ENCODE assay signal across 9 mouse cellular contexts in the genomic region with DNA sequence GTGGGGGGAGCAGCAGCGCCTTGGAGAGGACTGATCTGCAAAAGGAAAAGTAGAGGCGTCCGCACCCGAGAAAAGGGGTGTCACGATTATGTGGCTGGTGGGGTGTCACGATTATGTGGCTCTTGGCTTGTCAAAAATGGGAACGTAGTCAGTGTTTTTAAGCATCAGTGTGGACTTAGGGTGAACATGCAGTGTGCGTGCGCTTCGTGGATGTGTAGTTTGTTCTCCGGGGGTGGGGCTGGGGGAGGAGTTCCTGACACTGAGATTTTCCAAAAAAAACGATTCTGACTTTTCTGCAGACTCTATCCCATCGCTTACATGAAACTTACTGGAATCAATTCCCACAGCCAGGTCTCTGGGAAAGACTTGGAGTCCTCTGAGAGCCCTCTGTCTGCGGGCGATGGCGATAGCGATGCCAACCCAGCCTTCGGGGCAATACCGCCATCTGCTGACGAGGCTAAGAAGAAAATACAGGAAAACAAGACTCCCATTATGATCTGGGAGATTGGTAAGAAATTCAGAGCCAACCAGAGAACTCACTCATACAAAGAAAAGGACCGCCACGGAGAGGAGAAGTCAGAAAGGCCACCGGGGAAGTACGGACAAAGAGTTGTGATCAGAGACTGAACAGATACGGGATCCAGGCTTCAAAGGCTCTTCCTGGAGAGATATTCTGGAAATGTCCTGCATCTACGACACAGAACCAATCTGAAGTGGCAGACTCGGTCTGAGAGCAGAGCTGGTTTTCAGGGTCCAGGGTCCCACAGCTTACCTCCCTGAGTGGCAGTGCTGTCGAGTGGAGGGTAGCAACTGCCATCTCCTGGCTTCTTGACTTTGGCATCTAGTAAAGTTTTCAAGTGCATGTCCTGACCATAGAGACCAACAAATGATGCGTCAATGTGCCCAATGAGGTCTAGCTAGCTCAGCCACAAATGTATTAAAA. TPM values are rescaled to one million over a fixed set of nuclear protein-coding genes. Genes with fewer than 3 reads are reported as not detected.
DNase-seq lines count a peak whose midpoint lies in the region; ATAC-seq and TF ChIP-seq lines count a peak whose summit lies in the region.
"Had no signal": no experiment of that assay in that cellular context is flagged by ENCODE, and none has a peak within 500 bp of the region (broad histone marks: within the 10 kb centered on the region; RNA-seq: fewer than 3 reads in every experiment).

No protein-coding gene starts in this region.

- H3K4me2 ChIP-seq in forebrain, embryonic 11.5 days (ENCODE audit: low read depth, low read length, severe bottlenecking) = peak overlapping the region; percentile 33; the same call in 1 of the 2 replicates
- H3K4me2 ChIP-seq in heart, embryonic 16.5 days (ENCODE audit: low read depth, low read length) = peak overlapping the region; percentile 50
- peak overlapping the region; percentile 77 for H3K4me2 ChIP-seq in liver, embryonic 12.5 days
- peak overlapping the region; percentile 35 for H3K4me2 ChIP-seq in stomach, embryonic 16.5 days (ENCODE audit: low read depth, low read length)

- peak; percentile 80 for DNase-seq in c-Kit-positive CD71-positive TER-119-positive erythroid progenitor cells, embryonic 14.5 days (ENCODE audit: low spot score)
- peak; percentile 86 for DNase-seq in forebrain, embryonic 11.5 days (ENCODE audit: low spot score)
- DNase-seq in kidney, postnatal 25 days = peak; percentile 58 to 79
- peak; percentile 78 for DNase-seq in neural tube, embryonic 10.5 days (ENCODE audit: extremely low spot score, low spot score)

- WGBS in forebrain, embryonic 11.5 days = 39% methylated on average over 29 of the region's 29 CpGs
- 33% methylated on average over 29 of the region's 29 CpGs for WGBS in heart, embryonic 16.5 days
- WGBS in liver, embryonic 12.5 days (ENCODE audit: insufficient replicate concordance) = 27% methylated on average over 29 of the region's 29 CpGs
- 32% methylated on average over 29 of the region's 29 CpGs for WGBS in stomach, embryonic 16.5 days

- no peaks in the 10 kb centered on the region for H3K36me3 ChIP-seq in ES-Bruce4 (ENCODE audit: control insufficient read depth, insufficient read depth, low read length, poor library complexity, severe bottlenecking)
- H3K36me3 ChIP-seq in forebrain, embryonic 11.5 days (ENCODE audit: control insufficient read depth, insufficient read depth, low read length) = no peaks in the 10 kb centered on the region
- no peaks in the 10 kb centered on the region for H3K36me3 ChIP-seq in heart, embryonic 16.5 days (ENCODE audit: control insufficient read depth, insufficient read depth)
- peaks cover 27% of the 10 kb centered on the region for H3K36me3 ChIP-seq in liver, embryonic 12.5 days
- no peaks in the 10 kb centered on the region for H3K36me3 ChIP-seq in stomach, embryonic 16.5 days (ENCODE audit: control insufficient read depth, insufficient read depth, low read length)

- H3K9ac ChIP-seq in ES-Bruce4 (ENCODE audit: low read depth, poor library complexity, severe bottlenecking) = peak overlapping the region; percentile 61
- H3K9ac ChIP-seq in forebrain, embryonic 11.5 days (ENCODE audit: low read length) = peak overlapping the region; percentile 52
- no peak overlapping the region for H3K9ac ChIP-seq in heart, embryonic 16.5 days (ENCODE audit: low read length)
- H3K9ac ChIP-seq in liver, embryonic 12.5 days = peak overlapping the region; percentile 89
- peak overlapping the region; percentile 55 for H3K9ac ChIP-seq in stomach, embryonic 16.5 days (ENCODE audit: low read length)

- no peaks in the 10 kb centered on the region for H3K9me3 ChIP-seq in ES-Bruce4 (replicated peaks; ENCODE audit: control insufficient read depth, insufficient read depth, low read length, poor library complexity, severe bottlenecking)
- no peaks in the 10 kb centered on the region for H3K9me3 ChIP-seq in forebrain, embryonic 11.5 days (ENCODE audit: control insufficient read depth, low read length)
- peaks cover 5% of the 10 kb centered on the region; the same call in 1 of the 2 replicates for H3K9me3 ChIP-seq in heart, embryonic 16.5 days (replicated peaks; ENCODE audit: control insufficient read depth, low read length)
- H3K9me3 ChIP-seq in liver, embryonic 12.5 days (replicated peaks) = peaks cover 6% of the 10 kb centered on the region
- H3K9me3 ChIP-seq in stomach, embryonic 16.5 days (replicated peaks; ENCODE audit: control insufficient read depth, low read length) = no peaks in the 10 kb centered on the region

- peak overlapping the region; percentile 33 for H3K4me3 ChIP-seq in ES-Bruce4 (ENCODE audit: low read depth, low read length)
- H3K4me3 ChIP-seq in forebrain, embryonic 11.5 days (ENCODE audit: low read depth, low read length) = peak overlapping the region; percentile 4; the same call in 1 of the 2 replicates
- H3K4me3 ChIP-seq in heart, embryonic 16.5 days (ENCODE audit: low read length) = 0 out of 2 replicates have a peak overlapping the region, but pooled peaks have one; percentile 17
- peak overlapping the region; percentile 68 for H3K4me3 ChIP-seq in liver, embryonic 12.5 days
- H3K4me3 ChIP-seq in stomach, embryonic 16.5 days (replicated peaks; ENCODE audit: low read length) = 0 out of 2 replicates have a peak overlapping the region, but pooled peaks have one; percentile 2

- TF ChIP-seq CTCF in ES-Bruce4 (IDR thresholded peaks at IDR 0.05; ENCODE audit: low read depth, low read length) = peak; percentile 85

- TF ChIP-seq POLR2A in ES-Bruce4 (IDR thresholded peaks at IDR 0.05; ENCODE audit: insufficient read depth, low read length) = no peak

- H3K27ac ChIP-seq in ES-Bruce4 (ENCODE audit: insufficient read depth, low read length) = peak overlapping the region; percentile 62
- no peak overlapping the region for H3K27ac ChIP-seq in forebrain, embryonic 11.5 days (ENCODE audit: low read depth, low read length)
- no peak overlapping the region for H3K27ac ChIP-seq in heart, embryonic 16.5 days (ENCODE audit: low read length)
- peak overlapping the region; percentile 99 for H3K27ac ChIP-seq in liver, embryonic 12.5 days
- no peak overlapping the region for H3K27ac ChIP-seq in stomach, embryonic 16.5 days (ENCODE audit: low read length)
- H3K27ac ChIP-seq: macrophage had no signal

- peaks cover 8% of the 10 kb centered on the region for H3K4me1 ChIP-seq in ES-Bruce4 (ENCODE audit: control insufficient read depth, insufficient read depth, low read length)
- H3K4me1 ChIP-seq in forebrain, embryonic 11.5 days (replicated peaks; ENCODE audit: control insufficient read depth, insufficient read depth, low read length) = no peaks in the 10 kb centered on the region
- peaks cover 16% of the 10 kb centered on the region for H3K4me1 ChIP-seq in heart, embryonic 16.5 days (ENCODE audit: control insufficient read depth, insufficient read depth, low read length)
- H3K4me1 ChIP-seq in liver, embryonic 12.5 days = peaks cover 66% of the 10 kb centered on the region
- H3K4me1 ChIP-seq in stomach, embryonic 16.5 days (ENCODE audit: control insufficient read depth, insufficient read depth, low read length) = 0 out of 2 replicates have a peak, but pooled peaks cover 3% of the 10 kb centered on the region

- H3K27me3 ChIP-seq in ES-Bruce4 (ENCODE audit: control insufficient read depth, insufficient read depth, low read length, poor library complexity, severe bottlenecking) = no peaks in the 10 kb centered on the region
- H3K27me3 ChIP-seq in forebrain, embryonic 11.5 days (ENCODE audit: control insufficient read depth, insufficient read depth, low read length) = no peaks in the 10 kb centered on the region
- no peaks in the 10 kb centered on the region for H3K27me3 ChIP-seq in heart, embryonic 16.5 days (ENCODE audit: control insufficient read depth, insufficient read depth, low read length)
- H3K27me3 ChIP-seq in liver, embryonic 12.5 days (replicated peaks) = no peaks in the 10 kb centered on the region
- no peaks in the 10 kb centered on the region for H3K27me3 ChIP-seq in stomach, embryonic 16.5 days (ENCODE audit: control insufficient read depth, insufficient read depth, low read length)

- 0 out of 2 replicates have a peak, but pooled peaks have one; percentile 27 for TF ChIP-seq EP300 in ES-Bruce4 (IDR thresholded peaks at IDR 0.05; ENCODE audit: insufficient read depth, low read depth, low read length)

- ATAC-seq in forebrain, embryonic 11.5 days (replicated peaks; ENCODE audit: low FRiP score) = peak; percentile 72
- 0 out of 2 replicates have a peak, but pooled peaks have one; percentile 19 for ATAC-seq in heart, embryonic 16.5 days (replicated peaks; ENCODE audit: extremely low read depth, insufficient read depth, low FRiP score)
- ATAC-seq in liver, embryonic 12.5 days = no peak
- ATAC-seq in stomach, embryonic 16.5 days (ENCODE audit: insufficient read depth, low FRiP score) = no peak

RNA-seq across cellular contexts. Expression of a gene that starts 51.6 kb away (rescaled TPM):
- polyA plus RNA-seq in ES-Bruce4 (2011; ENCODE audit: insufficient read depth, insufficient read length, low read depth, missing spikeins) = 206 and 226 TPM in 2 replicates
- polyA plus RNA-seq in forebrain, embryonic 11.5 days (2014; fragmentation: Nextera tagmentation; extraction: Ambion mirVana) = 41.1 and 46.0 TPM in 2 replicates
- polyA plus RNA-seq in heart, embryonic 16.5 days (2015; fragmentation: Nextera tagmentation; extraction: Ambion mirVana) = 7.2 and 9.2 TPM in 2 replicates
- polyA plus RNA-seq in liver, embryonic 12.5 days (2016; fragmentation: Nextera tagmentation; extraction: Ambion mirVana) = 4.4 and 4.5 TPM in 2 replicates
- 10.3 and 11.0 TPM in 2 replicates for polyA plus RNA-seq in stomach, embryonic 16.5 days (2015; fragmentation: Nextera tagmentation; extraction: Ambion mirVana)

Comparison
In these comparisons a context has a peak if more than half of its experiments do, and no peak if none do; other contexts are left out.
1. H3K27ac ChIP-seq: peak in ES-Bruce4 (single experiment) and liver, embryonic 12.5 days (single experiment); none in forebrain, embryonic 11.5 days (single experiment), heart, embryonic 16.5 days (single experiment) and stomach, embryonic 16.5 days (single experiment).
2. H3K4me3 ChIP-seq: peak in every context shown above with its lines; median percentile 68 in liver, embryonic 12.5 days; 33 in ES-Bruce4; 17 in heart, embryonic 16.5 days; 4 in forebrain, embryonic 11.5 days; 2 in stomach, embryonic 16.5 days.
3. ATAC-seq: peak in forebrain, embryonic 11.5 days (single experiment) and heart, embryonic 16.5 days (single experiment); none in liver, embryonic 12.5 days (single experiment) and stomach, embryonic 16.5 days (single experiment).
4. Peak in every context shown above with its lines, with median percentiles within 50 percentile points of each other: DNase-seq and H3K4me2 ChIP-seq.